Mouse (Mus musculus) heart, embryonic 16.5 days (tissue): ENCODE data around the gene Cyp4x1. TPM values are rescaled to one million over a fixed set of nuclear protein-coding genes. Genes with fewer than 3 reads are reported as not detected.

Experiments used
- ATAC-seq: fragments of 200-750 bp; cut with Nextera tagmentation; replicated peaks from 2 replicates; pipeline ENCODE4 v1.8.0; 2017; ENCODE audit warnings: moderate number of reproducible peaks; ENCODE audit not compliant: insufficient read depth, low FRiP score; ENCODE audit errors: extremely low read depth
- H3K27ac ChIP-seq: fragments of 300-500 bp; sonication (generic); 2 replicates; pipeline ENCODE4 v1.5.1; 2014; ENCODE audit warnings: mild to moderate bottlenecking, low read length, control low read depth, moderate library complexity
- H3K27me3 ChIP-seq: fragments of 300-500 bp; sonication (generic); 2 replicates; pipeline ENCODE4 v1.6.1; 2014; ENCODE audit warnings: low read length, mixed read lengths; ENCODE audit not compliant: control insufficient read depth, insufficient read depth
- H3K36me3 ChIP-seq: fragments of 300-500 bp; sonication (generic); 2 replicates; pipeline ENCODE4 v1.6.1; 2014; ENCODE audit not compliant: control insufficient read depth, insufficient read depth
- H3K4me1 ChIP-seq: fragments of 300-500 bp; sonication (generic); 2 replicates; pipeline ENCODE4 v1.6.1; 2014; ENCODE audit warnings: low read length, mixed read lengths; ENCODE audit not compliant: control insufficient read depth, insufficient read depth
- H3K4me2 ChIP-seq: fragments of 300-500 bp; sonication (generic); 2 replicates; pipeline ENCODE4 v1.6.1; 2014; ENCODE audit warnings: low read depth, mild to moderate bottlenecking, control low read depth, low read length
- H3K4me3 ChIP-seq: fragments of 300-500 bp; sonication (generic); 2 replicates; pipeline ENCODE4 v1.5.1; 2014; ENCODE audit warnings: mild to moderate bottlenecking, control low read depth, low read length
- H3K9ac ChIP-seq: fragments of 300-500 bp; sonication (generic); 2 replicates; pipeline ENCODE4 v1.6.1; 2014; ENCODE audit warnings: low read length, control low read depth
- H3K9me3 ChIP-seq: fragments of 300-500 bp; sonication (generic); replicated peaks from 2 replicates; pipeline ENCODE4 v1.6.1; 2016; ENCODE audit warnings: low read length; ENCODE audit not compliant: control insufficient read depth
- WGBS: fragments of 180-500 bp; shearing (Covaris S2); extraction: QIAGEN DNeasy Blood & Tissue Kit; methylation state at CpG from one replicate; pipeline ENCODE4 v1.1.7; 2014; 5-methylcytosine and 5-hydroxymethylcytosine counted together
- polyA plus RNA-seq: library from polyadenylated mRNA; unstranded; fragments of >200 nt; fragmentation: Nextera tagmentation; extraction: Ambion mirVana; gene quantifications from 2 replicates; pipeline ENCODE4 v1.2.1, GENCODE M21; 2015

The Cyp4x1 gene
- polyA plus RNA-seq, 1 experiment from 2014 or later = not detected

GRCm38 (mm10) chr4:115121608-115122007 lies 12.5 kb downstream of the Cyp4x1 start:
- no peak overlapping the region for H3K9ac ChIP-seq
- no peak overlapping the region for H3K4me2 ChIP-seq
- 66% methylated on average over 5 of the region's 5 CpGs for WGBS
- no peak for ATAC-seq
- H3K4me3 ChIP-seq = no peak overlapping the region
- no peaks in the 10 kb centered on the region for H3K4me1 ChIP-seq
- no peaks in the 10 kb centered on the region for H3K27me3 ChIP-seq
- H3K27ac ChIP-seq = no peak overlapping the region
- no peaks in the 10 kb centered on the region for H3K9me3 ChIP-seq
- no peaks in the 10 kb centered on the region for H3K36me3 ChIP-seq

- no peak overlapping the region for H3K27ac ChIP-seq
- H3K9me3 ChIP-seq = no peaks in the 10 kb centered on the region
- H3K4me3 ChIP-seq = no peak overlapping the region
- H3K27me3 ChIP-seq = no peaks in the 10 kb centered on the region
- ATAC-seq = no peak
- H3K36me3 ChIP-seq = no peaks in the 10 kb centered on the region
- H3K9ac ChIP-seq = no peak overlapping the region
- no peak overlapping the region for H3K4me2 ChIP-seq
- no peaks in the 10 kb centered on the region for H3K4me1 ChIP-seq
- WGBS = 68% methylated on average over 2 of the region's 2 CpGs
Measured at GRCm38 (mm10) chr4:115121162-115121561, 12.9 kb downstream of the Cyp4x1 start.

- WGBS = 64% methylated on average over 3 of the region's 3 CpGs
Measured at GRCm38 (mm10) chr4:115119642-115120041, 14.4 kb downstream of the Cyp4x1 start.

GRCm38 (mm10) chr4:115113266-115113665 lies 20.8 kb downstream of the Cyp4x1 start:
- Histone ChIP-seq H3K4me2 (no peak overlapping the region), H3K9me3 (no peaks in the 10 kb centered on the region), H3K4me1 (no peaks in the 10 kb centered on the region), H3K27me3 (no peaks in the 10 kb centered on the region; the same call in 1 of the 2 replicates), H3K4me3 (no peak overlapping the region), H3K9ac (no peak overlapping the region), H3K36me3 (no peaks in the 10 kb centered on the region), H3K27ac (no peak overlapping the region)
- 25% methylated on average over 5 of the region's 5 CpGs for WGBS
- no peak for ATAC-seq

More at GRCm38 (mm10) chr4:115119642-115120041, 14.4 kb downstream of the Cyp4x1 start:
- no peak for ATAC-seq
- Histone ChIP-seq H3K9me3 (no peaks in the 10 kb centered on the region), H3K4me1 (no peaks in the 10 kb centered on the region), H3K36me3 (no peaks in the 10 kb centered on the region), H3K4me3 (no peak overlapping the region), H3K9ac (no peak overlapping the region), H3K27me3 (no peaks in the 10 kb centered on the region), H3K4me2 (no peak overlapping the region), H3K27ac (no peak overlapping the region)

GRCm38 (mm10) chr4:115111167-115111566 lies 22.9 kb downstream of the Cyp4x1 start:
- 69% methylated on average over 2 of the region's 2 CpGs for WGBS
- no peak overlapping the region for H3K4me3 ChIP-seq
- 0 out of 2 replicates have a peak, but pooled peaks cover 2% of the 10 kb centered on the region for H3K9me3 ChIP-seq

GRCm38 (mm10) chr4:115103510-115103909 lies 30.6 kb downstream of the Cyp4x1 start:
- no peak overlapping the region for H3K4me2 ChIP-seq
- H3K27ac ChIP-seq = no peak overlapping the region
- H3K4me1 ChIP-seq = no peaks in the 10 kb centered on the region; the same call in 1 of the 2 replicates
- H3K36me3 ChIP-seq = no peaks in the 10 kb centered on the region
- H3K27me3 ChIP-seq = no peaks in the 10 kb centered on the region
- WGBS = 36% methylated on average over 4 of the region's 4 CpGs
- no peak overlapping the region for H3K4me3 ChIP-seq
- H3K9me3 ChIP-seq = 0 out of 2 replicates have a peak, but pooled peaks cover 2% of the 10 kb centered on the region
- ATAC-seq = no peak
- no peak overlapping the region for H3K9ac ChIP-seq

More at GRCm38 (mm10) chr4:115111167-115111566, 22.9 kb downstream of the Cyp4x1 start:
- H3K9ac ChIP-seq = no peak overlapping the region
- H3K27ac ChIP-seq = no peak overlapping the region
- no peaks in the 10 kb centered on the region; the same call in 1 of the 2 replicates for H3K27me3 ChIP-seq
- H3K4me1 ChIP-seq = no peaks in the 10 kb centered on the region
- ATAC-seq = no peak
- no peak overlapping the region for H3K4me2 ChIP-seq
- H3K36me3 ChIP-seq = no peaks in the 10 kb centered on the region

GRCm38 (mm10) chr4:115101682-115102081 lies 32.4 kb downstream of the Cyp4x1 start:
- no peak for ATAC-seq

GRCm38 (mm10) chr4:115097146-115097496 lies 37.0 kb downstream of the Cyp4x1 start:
- no peaks in the 10 kb centered on the region for H3K36me3 ChIP-seq
- no peak for ATAC-seq
- peak overlapping the region; percentile 84 for H3K4me2 ChIP-seq
- H3K4me3 ChIP-seq = peak overlapping the region; percentile 17; the same call in 1 of the 2 replicates
- no peaks in the 10 kb centered on the region for H3K9me3 ChIP-seq
- H3K27me3 ChIP-seq = peaks cover 8% of the 10 kb centered on the region
- H3K9ac ChIP-seq = no peak overlapping the region
- 1% methylated on average over 6 of the region's 6 CpGs for WGBS
- H3K27ac ChIP-seq = no peak overlapping the region
- peaks cover 14% of the 10 kb centered on the region for H3K4me1 ChIP-seq

More at GRCm38 (mm10) chr4:115101682-115102081, 32.4 kb downstream of the Cyp4x1 start:
- Histone ChIP-seq H3K36me3 (no peaks in the 10 kb centered on the region), H3K27me3 (no peaks in the 10 kb centered on the region), H3K9me3 (no peaks in the 10 kb centered on the region), H3K4me1 (peaks cover 4% of the 10 kb centered on the region), H3K9ac (no peak overlapping the region), H3K4me3 (no peak overlapping the region), H3K27ac (no peak overlapping the region), H3K4me2 (peak overlapping the region; percentile 45)
- WGBS = 24% methylated on average over 6 of the region's 6 CpGs

GRCm38 (mm10) chr4:115096435-115097145 lies 37.5 kb downstream of the Cyp4x1 start:
- ATAC-seq = no peak
- peaks cover 8% of the 10 kb centered on the region for H3K27me3 ChIP-seq
- H3K36me3 ChIP-seq = no peaks in the 10 kb centered on the region
- H3K4me2 ChIP-seq = peak overlapping the region; percentile 84
- peak overlapping the region; percentile 56 for H3K4me3 ChIP-seq
- no peak overlapping the region for H3K9ac ChIP-seq
- no peaks in the 10 kb centered on the region for H3K9me3 ChIP-seq
- H3K4me1 ChIP-seq = peaks cover 14% of the 10 kb centered on the region
- H3K27ac ChIP-seq = no peak overlapping the region
- WGBS = 16% methylated on average over 11 of the region's 11 CpGs
